Mouse (Mus musculus) C2C12 (cell line): Measurements from ENCODE around the gene 1700001O22Rik. TPM values are rescaled to one million over a fixed set of nuclear protein-coding genes. Genes with fewer than 3 reads are reported as not detected.

Source experiments
- H3K27me3 ChIP-seq: one replicate; pipeline ENCODE4 v1.6.1; 2011; ENCODE audit not compliant: control insufficient read depth, insufficient read depth, insufficient read length
- H3K36me3 ChIP-seq: one replicate; pipeline ENCODE4 v1.6.1; 2011; ENCODE audit not compliant: control insufficient read depth, insufficient read depth
- H3K4me3 ChIP-seq: one replicate; pipeline ENCODE4 v1.5.1; 2011; ENCODE audit warnings: mild to moderate bottlenecking, control low read depth; ENCODE audit not compliant: poor library complexity, insufficient read depth, severe bottlenecking
- H3K79me2 ChIP-seq: one replicate; pipeline ENCODE4 v1.6.1; 2011; ENCODE audit not compliant: control insufficient read depth, insufficient read depth
- H3K79me3 ChIP-seq: one replicate; pipeline ENCODE4 v1.6.1; 2011; ENCODE audit warnings: low read depth, control low read depth
- H3ac ChIP-seq: one replicate; pipeline ENCODE3; 2011; ENCODE audit warnings: low read depth; ENCODE audit not compliant: control insufficient read depth, insufficient read length
- CEBPB ChIP-seq: IDR thresholded peaks from one replicate; pipeline ENCODE4 v1.6.1; 2011; ENCODE audit warnings: low read depth, mild to moderate bottlenecking, control low read depth, moderate library complexity
- CTCF ChIP-seq: IDR thresholded peaks from one replicate; pipeline ENCODE4 v1.5.1; 2011; ENCODE audit not compliant: control insufficient read depth, insufficient read depth, insufficient read length
- FOSL1 ChIP-seq: IDR thresholded peaks from one replicate; pipeline ENCODE4 v1.8.0; 2011; ENCODE audit warnings: mild to moderate bottlenecking, low read length; ENCODE audit not compliant: poor library complexity, insufficient read depth, severe bottlenecking
- MAX ChIP-seq: IDR thresholded peaks from one replicate; pipeline ENCODE4 v1.6.1; 2011; ENCODE audit warnings: mild to moderate bottlenecking, control low read depth
- MYOD1 ChIP-seq: IDR thresholded peaks from one replicate; pipeline ENCODE4 v1.6.1; 2011; ENCODE audit warnings: low read depth; ENCODE audit not compliant: control insufficient read depth, insufficient read length
- MYOG ChIP-seq: IDR thresholded peaks from one replicate; pipeline ENCODE4 v1.6.1; 2011; ENCODE audit not compliant: control insufficient read depth, insufficient read length; ENCODE audit errors: extremely low read depth
- USF1 ChIP-seq: IDR thresholded peaks from one replicate; pipeline ENCODE4 v1.6.1; 2011; ENCODE audit warnings: low read depth, mild to moderate bottlenecking, control low read depth, moderate library complexity
- polyA plus RNA-seq: library from polyadenylated mRNA; unstranded; fragments of >200 nt; fragmentation: generic; extraction: Trizol; gene quantifications from one replicate; pipeline ENCODE4 v1.2.1, GENCODE M21; 2012; ENCODE audit warnings: missing spikeins

Gene 1700001O22Rik
- polyA plus RNA-seq, 1 experiment, result 0.18 TPM

GRCm38 (mm10) chr2:30777266-30777665 lies 26.2 kb downstream of the 1700001O22Rik start:
- no peak overlapping the region for H3ac ChIP-seq
- no peaks in the 10 kb centered on the region for H3K36me3 ChIP-seq
- H3K79me3 ChIP-seq, result no peaks in the 10 kb centered on the region
- no peak overlapping the region for H3K4me3 ChIP-seq
- no peak for TF ChIP-seq CEBPB
- no peak for TF ChIP-seq CTCF
- TF ChIP-seq MAX, result no peak
- TF ChIP-seq MYOD1, result no peak
- TF ChIP-seq MYOG, result no peak
- TF ChIP-seq FOSL1, result no peak
- no peak for TF ChIP-seq USF1
- H3K79me2 ChIP-seq, result no peaks in the 10 kb centered on the region
- H3K27me3 ChIP-seq, result no peaks in the 10 kb centered on the region

GRCm38 (mm10) chr2:30775955-30776354 lies 27.5 kb downstream of the 1700001O22Rik start:
- TF ChIP-seq USF1 (no peak), MYOD1 (no peak), CEBPB (no peak), CTCF (no peak), FOSL1 (no peak), MAX (no peak), MYOG (no peak)
- no peaks in the 10 kb centered on the region for H3K79me2 ChIP-seq
- H3K79me3 ChIP-seq, result no peaks in the 10 kb centered on the region
- no peaks in the 10 kb centered on the region for H3K27me3 ChIP-seq
- H3ac ChIP-seq, result no peak overlapping the region
- no peaks in the 10 kb centered on the region for H3K36me3 ChIP-seq
- H3K4me3 ChIP-seq, result no peak overlapping the region

- no peak for TF ChIP-seq MYOD1
- TF ChIP-seq FOSL1, result no peak
- TF ChIP-seq USF1, result peak; percentile 78
- TF ChIP-seq MYOG, result no peak
- Histone ChIP-seq H3K79me2 (no peaks in the 10 kb centered on the region), H3ac (no peak overlapping the region), H3K4me3 (no peak overlapping the region), H3K79me3 (no peaks in the 10 kb centered on the region), H3K36me3 (no peaks in the 10 kb centered on the region), H3K27me3 (no peaks in the 10 kb centered on the region)
These were observed 30.0 kb downstream of the 1700001O22Rik start for GRCm38 (mm10) chr2:30773313-30774005.

- Histone ChIP-seq H3K4me3 (no peak overlapping the region), H3K79me2 (no peaks in the 10 kb centered on the region), H3K79me3 (no peaks in the 10 kb centered on the region), H3ac (peak overlapping the region; percentile 22), H3K36me3 (no peaks in the 10 kb centered on the region), H3K27me3 (no peaks in the 10 kb centered on the region)
- TF ChIP-seq MYOG (no peak), MAX (peak; percentile 21), MYOD1 (no peak), USF1 (no peak), FOSL1 (peak; percentile 37), CTCF (no peak)
These were observed 30.7 kb downstream of the 1700001O22Rik start for GRCm38 (mm10) chr2:30772581-30773312.

GRCm38 (mm10) chr2:30771806-30772460 lies 31.5 kb downstream of the 1700001O22Rik start:
- peak overlapping the region; percentile 42 for H3ac ChIP-seq
- H3K79me3 ChIP-seq, result no peaks in the 10 kb centered on the region
- TF ChIP-seq MAX (peak; percentile 6), CTCF (no peak), CEBPB (no peak), FOSL1 (no peak), USF1 (no peak), MYOD1 (no peak), MYOG (no peak)
- no peaks in the 10 kb centered on the region for H3K27me3 ChIP-seq
- H3K79me2 ChIP-seq, result no peaks in the 10 kb centered on the region
- no peak overlapping the region for H3K4me3 ChIP-seq
- no peaks in the 10 kb centered on the region for H3K36me3 ChIP-seq

- H3ac ChIP-seq, result peak overlapping the region; percentile 73
These were observed 32.1 kb downstream of the 1700001O22Rik start for GRCm38 (mm10) chr2:30771368-30771805.

More at GRCm38 (mm10) chr2:30771368-30771805, 32.1 kb downstream of the 1700001O22Rik start:
- TF ChIP-seq FOSL1 (no peak), USF1 (no peak), CEBPB (no peak), MYOG (no peak), MAX (no peak), CTCF (no peak), MYOD1 (no peak)
- H3K36me3 ChIP-seq, result no peaks in the 10 kb centered on the region
- no peak overlapping the region for H3K4me3 ChIP-seq
- no peaks in the 10 kb centered on the region for H3K79me2 ChIP-seq
- no peaks in the 10 kb centered on the region for H3K79me3 ChIP-seq
- no peaks in the 10 kb centered on the region for H3K27me3 ChIP-seq
